Mouse (Mus musculus): ENCODE measurements at regions not wholly inside any gene's neighbourhood (a gene's known extent, or its start where the extent isn't known, plus 50 kb on each side); places are given as distances from the start of the nearest gene placed in this dataset.

DNA sequence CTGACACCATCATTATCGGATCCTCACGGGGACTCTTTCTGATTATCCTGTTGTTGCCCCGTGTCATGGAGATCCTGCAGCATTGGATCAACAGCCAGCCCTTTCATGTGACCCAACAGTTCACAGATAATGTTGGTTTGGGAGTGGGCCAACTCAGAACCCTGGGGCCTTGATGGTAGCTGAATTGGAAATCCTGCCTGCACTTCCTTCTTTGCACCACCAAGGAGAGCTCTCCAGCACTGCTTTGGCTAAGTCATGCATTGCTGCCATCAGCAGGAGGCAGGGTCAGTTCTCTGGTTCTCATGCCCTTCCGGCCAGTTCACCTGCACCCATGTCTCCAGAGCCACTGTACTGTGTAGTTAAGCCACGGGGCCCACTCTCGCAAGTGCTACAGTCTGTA is 225.6 kb downstream of the Fam173b start:
- peak; percentile 35; the same call in 1 of the 2 replicates for ATAC-seq (ENCODE audit: insufficient read depth)
- H3K36me3 ChIP-seq (ENCODE audit: insufficient read depth): no peaks in the 10 kb centered on the region
- peak; percentile 26; the same call in 1 of the 2 replicates for TF ChIP-seq CTCF (IDR thresholded peaks at IDR 0.05; ENCODE audit: low read depth)
- no peak overlapping the region for H3K4me2 ChIP-seq
- H3K4me3 ChIP-seq (ENCODE audit: low read depth, low read length): no peak overlapping the region
- WGBS: 78% methylated on average over 6 of the region's 6 CpGs
- H3K4me1 ChIP-seq (ENCODE audit: insufficient read depth): no peaks in the 10 kb centered on the region
- DNase-seq: peak; percentile 21
- no peak overlapping the region for H3K27ac ChIP-seq (ENCODE audit: low read depth)
- no peaks in the 10 kb centered on the region for H3K27me3 ChIP-seq (ENCODE audit: insufficient read depth, low read length)
- H3K9ac ChIP-seq: no peak overlapping the region
- H3K9me3 ChIP-seq (ENCODE audit: low read depth, low read length): no peaks in the 10 kb centered on the region

DNA sequence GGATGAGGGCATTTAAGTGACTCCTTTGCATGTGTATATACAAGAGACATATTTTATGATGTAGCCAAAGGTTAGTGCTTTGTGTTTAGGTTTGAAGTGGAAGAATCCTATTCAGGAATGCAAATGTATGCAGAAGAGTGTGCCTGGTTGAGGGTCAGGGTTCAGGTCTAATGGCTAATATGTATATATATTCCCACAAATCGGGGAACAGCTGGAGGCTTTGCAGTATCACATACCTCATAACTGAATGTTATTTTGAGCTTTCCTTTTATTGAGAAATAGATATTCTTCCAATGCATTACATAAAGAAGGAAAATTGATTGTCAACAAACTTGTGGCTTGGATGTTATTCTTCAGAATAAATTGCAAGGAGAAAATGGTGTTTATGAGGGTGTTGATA is 239.9 kb downstream of the Fam173b start:
- Histone ChIP-seq H3K9ac (no peak overlapping the region), H3K4me1 (ENCODE audit: insufficient read depth) (no peaks in the 10 kb centered on the region), H3K27ac (ENCODE audit: low read depth) (no peak overlapping the region), H3K4me3 (ENCODE audit: low read depth, low read length) (no peak overlapping the region), H3K9me3 (ENCODE audit: low read depth, low read length) (no peaks in the 10 kb centered on the region), H3K4me2 (no peak overlapping the region), H3K27me3 (ENCODE audit: insufficient read depth, low read length) (no peaks in the 10 kb centered on the region), H3K36me3 (ENCODE audit: insufficient read depth) (no peaks in the 10 kb centered on the region)
- 40% methylated on average over 1 of the region's 1 CpGs for WGBS
- DNase-seq (peak; percentile 51), ATAC-seq (ENCODE audit: insufficient read depth) (no peak)
- no peak for TF ChIP-seq CTCF (IDR thresholded peaks at IDR 0.05; ENCODE audit: low read depth)

DNA sequence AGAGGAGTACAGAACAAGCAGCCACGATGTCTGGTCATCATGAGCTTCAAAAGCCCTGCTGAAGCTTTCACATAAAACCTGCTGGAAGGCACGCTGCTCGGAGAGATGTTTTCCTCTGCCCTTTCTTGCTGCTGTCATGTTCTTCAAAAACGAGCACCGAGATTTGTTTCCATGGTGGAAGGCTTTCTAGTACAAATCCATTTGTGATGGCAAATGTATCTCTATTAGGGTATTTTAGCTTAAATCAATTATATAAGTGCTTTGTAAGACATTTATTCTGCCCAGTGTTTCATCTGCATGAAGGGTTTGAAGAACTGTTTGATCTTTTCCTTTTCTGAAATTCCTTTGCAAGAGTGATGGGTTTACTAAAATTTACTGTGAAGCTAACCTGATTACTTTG is 253.1 kb downstream of the Fam173b start:
- no peak for ATAC-seq (ENCODE audit: insufficient read depth)
- no peak for TF ChIP-seq CTCF (IDR thresholded peaks at IDR 0.05; ENCODE audit: low read depth)
- Histone ChIP-seq H3K27me3 (ENCODE audit: insufficient read depth, low read length) (no peaks in the 10 kb centered on the region), H3K36me3 (ENCODE audit: insufficient read depth) (no peaks in the 10 kb centered on the region), H3K9ac (no peak overlapping the region), H3K4me2 (no peak overlapping the region), H3K9me3 (ENCODE audit: low read depth, low read length) (no peaks in the 10 kb centered on the region), H3K27ac (ENCODE audit: low read depth) (no peak overlapping the region), H3K4me3 (ENCODE audit: low read depth, low read length) (no peak overlapping the region), H3K4me1 (ENCODE audit: insufficient read depth) (no peaks in the 10 kb centered on the region)
- DNase-seq: no peak
- WGBS: 81% methylated on average over 5 of the region's 5 CpGs

DNA sequence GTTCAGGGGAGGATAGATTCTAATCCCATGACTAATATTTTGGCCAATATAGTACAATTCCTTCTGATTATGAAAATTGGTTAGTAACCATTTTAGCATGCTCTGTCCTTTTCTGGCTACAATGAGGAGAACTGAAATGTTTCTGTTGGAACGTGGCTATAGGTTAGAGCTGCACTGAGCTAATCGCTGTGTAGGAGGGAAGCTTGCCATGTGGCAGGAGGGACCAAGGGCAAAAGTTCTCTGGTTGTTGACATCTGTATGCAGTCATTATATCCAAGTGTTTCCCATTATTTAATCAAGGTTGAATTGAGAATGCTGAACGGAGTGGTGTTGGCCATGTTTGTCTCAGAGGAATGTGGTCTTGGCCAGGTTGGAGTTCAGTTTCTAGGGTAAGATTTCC is 253.5 kb downstream of the Fam173b start:
- no peak for TF ChIP-seq CTCF (IDR thresholded peaks at IDR 0.05; ENCODE audit: low read depth)
- H3K9ac ChIP-seq: no peak overlapping the region
- no peaks in the 10 kb centered on the region for H3K27me3 ChIP-seq (ENCODE audit: insufficient read depth, low read length)
- H3K36me3 ChIP-seq (ENCODE audit: insufficient read depth): no peaks in the 10 kb centered on the region
- no peak overlapping the region for H3K4me3 ChIP-seq (ENCODE audit: low read depth, low read length)
- H3K4me2 ChIP-seq: no peak overlapping the region
- no peak for DNase-seq
- no peak overlapping the region for H3K27ac ChIP-seq (ENCODE audit: low read depth)
- ATAC-seq (ENCODE audit: insufficient read depth): no peak
- H3K9me3 ChIP-seq (ENCODE audit: low read depth, low read length): no peaks in the 10 kb centered on the region
- H3K4me1 ChIP-seq (ENCODE audit: insufficient read depth): no peaks in the 10 kb centered on the region
- 72% methylated on average over 3 of the region's 3 CpGs for WGBS

DNA sequence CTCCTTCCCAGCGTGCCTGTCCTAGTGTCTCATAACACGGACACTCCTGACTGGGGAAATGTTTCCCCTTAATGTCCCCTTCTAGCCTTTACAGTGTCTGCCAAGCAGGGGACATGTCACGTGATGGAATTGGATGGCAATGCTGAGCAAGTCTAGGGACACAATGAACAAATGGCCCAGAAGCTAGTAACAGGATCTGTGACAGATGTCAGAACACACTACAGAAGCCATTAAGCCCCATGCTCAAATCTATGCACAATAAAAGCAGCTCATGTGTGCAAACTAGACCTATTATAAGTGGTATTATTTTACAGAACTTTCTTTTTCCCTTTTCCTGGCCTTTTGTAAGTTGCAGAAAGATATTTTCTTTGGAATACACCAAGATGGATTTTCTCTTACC is 267.4 kb downstream of the Fam173b start:
- DNase-seq (no peak), ATAC-seq (ENCODE audit: insufficient read depth) (no peak)
- Histone ChIP-seq H3K36me3 (ENCODE audit: insufficient read depth) (no peaks in the 10 kb centered on the region), H3K27me3 (ENCODE audit: insufficient read depth, low read length) (no peaks in the 10 kb centered on the region), H3K4me2 (no peak overlapping the region), H3K4me1 (ENCODE audit: insufficient read depth) (no peaks in the 10 kb centered on the region), H3K9ac (no peak overlapping the region), H3K4me3 (ENCODE audit: low read depth, low read length) (no peak overlapping the region), H3K27ac (ENCODE audit: low read depth) (no peak overlapping the region), H3K9me3 (ENCODE audit: low read depth, low read length) (no peaks in the 10 kb centered on the region)
- TF ChIP-seq CTCF (IDR thresholded peaks at IDR 0.05; ENCODE audit: low read depth): no peak
- 69% methylated on average over 3 of the region's 3 CpGs for WGBS

DNA sequence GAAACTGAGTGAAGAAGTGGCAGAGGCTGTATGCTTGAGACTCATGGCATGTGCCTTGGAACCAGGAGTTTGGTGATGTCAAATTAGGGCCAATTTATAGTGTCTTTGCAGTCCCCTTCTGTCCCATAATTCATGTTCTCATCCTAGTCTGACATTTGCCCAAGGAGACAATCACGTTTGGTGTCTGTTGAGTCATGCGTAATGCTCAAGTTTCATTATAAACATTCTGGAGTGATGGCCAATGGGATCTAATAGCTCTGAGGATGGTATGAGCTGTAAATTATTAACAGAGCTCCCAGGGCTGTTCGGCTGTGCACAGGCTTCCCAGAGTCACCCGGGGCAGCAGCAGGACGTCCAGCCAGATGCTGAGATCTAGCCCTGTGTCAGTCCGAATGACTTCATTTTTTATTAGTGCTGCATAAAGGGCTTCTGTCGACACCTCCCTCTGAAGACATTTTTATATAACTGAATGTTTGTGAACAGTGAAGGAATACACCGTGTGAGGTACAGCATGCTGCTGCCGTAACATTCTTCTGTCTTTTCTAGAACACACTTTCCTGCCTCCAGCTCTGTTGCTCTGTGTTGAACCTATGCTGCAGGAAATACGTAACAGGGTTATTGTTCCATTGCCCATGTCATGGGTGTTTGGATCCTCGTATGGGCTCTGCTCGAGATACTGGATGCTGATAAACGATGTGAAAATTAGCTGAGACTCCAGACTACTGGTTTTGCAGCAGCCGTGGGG is 268.2 kb downstream of the Fam173b start:
- Histone ChIP-seq H3K27me3 (ENCODE audit: insufficient read depth, low read length) (no peaks in the 10 kb centered on the region), H3K36me3 (ENCODE audit: insufficient read depth) (no peaks in the 10 kb centered on the region), H3K27ac (ENCODE audit: low read depth) (no peak overlapping the region), H3K9me3 (ENCODE audit: low read depth, low read length) (no peaks in the 10 kb centered on the region), H3K9ac (no peak overlapping the region), H3K4me2 (peak overlapping the region; percentile 29; the same call in 1 of the 2 replicates), H3K4me1 (ENCODE audit: insufficient read depth) (no peaks in the 10 kb centered on the region), H3K4me3 (ENCODE audit: low read depth, low read length) (no peak overlapping the region)
- 16% methylated on average over 14 of the region's 14 CpGs for WGBS
- no peak for TF ChIP-seq CTCF (IDR thresholded peaks at IDR 0.05; ENCODE audit: low read depth)
- DNase-seq: peak; percentile 63
- ATAC-seq (ENCODE audit: insufficient read depth): peak; percentile 95

DNA sequence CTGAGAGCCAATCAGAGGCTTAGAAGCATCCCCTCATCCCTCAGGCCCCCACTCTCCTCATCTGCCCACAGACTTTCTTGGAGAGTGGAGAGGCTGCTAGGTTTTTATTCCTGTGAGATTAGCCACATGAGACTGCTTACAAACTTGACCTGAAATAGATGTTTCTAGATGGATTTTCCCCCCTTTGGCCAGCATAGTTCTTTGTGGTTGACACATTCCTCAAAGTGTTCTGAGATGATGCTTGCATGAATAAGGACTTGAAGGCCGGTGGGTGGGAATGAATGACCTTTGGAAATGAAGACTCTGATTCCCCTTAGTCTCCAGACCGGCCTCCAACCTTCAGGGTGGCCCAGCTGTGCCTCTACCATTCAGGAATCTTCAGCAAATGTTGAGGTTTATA is 273.8 kb downstream of the Fam173b start:
- no peak for DNase-seq
- no peaks in the 10 kb centered on the region for H3K36me3 ChIP-seq (ENCODE audit: insufficient read depth)
- WGBS: 76% methylated on average over 2 of the region's 2 CpGs

More for the DNA sequence above, 273.8 kb downstream of the Fam173b start:
- no peak for ATAC-seq (ENCODE audit: insufficient read depth)
- Histone ChIP-seq H3K9me3 (ENCODE audit: low read depth, low read length) (no peaks in the 10 kb centered on the region), H3K4me3 (ENCODE audit: low read depth, low read length) (no peak overlapping the region), H3K27me3 (ENCODE audit: insufficient read depth, low read length) (no peaks in the 10 kb centered on the region), H3K9ac (no peak overlapping the region), H3K4me2 (no peak overlapping the region), H3K27ac (ENCODE audit: low read depth) (no peak overlapping the region), H3K4me1 (ENCODE audit: insufficient read depth) (no peaks in the 10 kb centered on the region)
- no peak for TF ChIP-seq CTCF (IDR thresholded peaks at IDR 0.05; ENCODE audit: low read depth)
